Mouse (Mus musculus) lung, adult 2 months (tissue): ENCODE measurements around the gene Fam129b.

Source experiments
- CTCF ChIP-seq: fragments of 200-500 bp; IDR thresholded peaks from 2 replicates; pipeline ENCODE4 v1.5.1; 2011; ENCODE audit warnings: mild to moderate bottlenecking, low read length, control low read depth; ENCODE audit not compliant: insufficient read depth
- POLR2A ChIP-seq: fragments of 200-500 bp; IDR thresholded peaks from 2 replicates; pipeline ENCODE4 v1.6.1; 2011; ENCODE audit warnings: low read depth, mild to moderate bottlenecking, control low read depth, low read length, borderline replicate concordance; ENCODE audit errors: extremely low read depth

GRCm38 (mm10) chr2:32921801-32922380 lies 46.0 kb downstream of the Fam129b start:
- no peak for TF ChIP-seq POLR2A
- no peak for TF ChIP-seq CTCF
